Mouse (Mus musculus) granulocyte monocyte progenitor cell, adult 5-6 weeks (primary cell): Measurements from ENCODE around the gene Mks1. TPM values are rescaled to one million over a fixed set of nuclear protein-coding genes. Genes with fewer than 3 reads are reported as not detected.
A peak's percentile ranks its signal among the peaks of the same experiment; 100 is the strongest.
"Not testable (repeated sequence)": the region's sequence is repeated elsewhere in the genome, so short reads cannot be mapped to it uniquely, and the experiment has no call there.

Source experiments
- ATAC-seq: replicated peaks from 2 replicates; pipeline ENCODE4 v1.8.0; 2016; ENCODE audit warnings: mild to moderate bottlenecking, moderate TSS enrichment, inconsistent platforms; ENCODE audit not compliant: poor library complexity, severe bottlenecking
- total RNA-seq, 2 experiments: library from RNA; stranded (forward) in 1 of 2; stranded (reverse) in 1 of 2; fragments of 200-712, 200-1000 nt in 1 of 2; fragments of >200 nt in 1 of 2; fragmentation: Nextera tagmentation in 1 of 2; gene quantifications; 2 replicates each; pipeline ENCODE4 v1.2.3; 2014 to 2017

Gene Mks1
- total RNA-seq (2014; fragmentation: Nextera tagmentation) (12.5 and 28.4 TPM in 2 replicates), total RNA-seq (2017) (3.7 and 10.9 TPM in 2 replicates)

GRCm38 (mm10) chr11:87852690-87853596, at the start of gene Mks1:
Mks1 (plus strand) TSS chr11:87853215.
- peak; percentile 99 for ATAC-seq

GRCm38 (mm10) chr11:87805448-87805847, 47.6 kb upstream of the Mks1 start:
- no peak for ATAC-seq

- ATAC-seq: no peak
Measured at GRCm38 (mm10) chr11:87807433-87807832, 45.6 kb upstream of the Mks1 start.

- peak; percentile 42 for ATAC-seq
Measured at GRCm38 (mm10) chr11:87808236-87808635, 44.8 kb upstream of the Mks1 start.

GRCm38 (mm10) chr11:87811396-87811795, 41.6 kb upstream of the Mks1 start:
- ATAC-seq: peak; percentile 55

- no peak for ATAC-seq
Measured at GRCm38 (mm10) chr11:87814831-87815230, 38.2 kb upstream of the Mks1 start.

GRCm38 (mm10) chr11:87816707-87817442, 36.1 kb upstream of the Mks1 start:
- peak; percentile 71 for ATAC-seq

- no peak for ATAC-seq
Measured at GRCm38 (mm10) chr11:87817443-87817773, 35.6 kb upstream of the Mks1 start.

- no peak for ATAC-seq
Measured at GRCm38 (mm10) chr11:87821502-87821901, 31.5 kb upstream of the Mks1 start.

- no peak for ATAC-seq
Measured at GRCm38 (mm10) chr11:87828239-87828900, 24.6 kb upstream of the Mks1 start, which contains the start of gene Lpo. Lpo (minus strand) TSS chr11:87828289.

- ATAC-seq: no peak
Measured at GRCm38 (mm10) chr11:87840676-87841075, 12.3 kb upstream of the Mks1 start.

- no peak for ATAC-seq
Measured at GRCm38 (mm10) chr11:87841436-87841835, 11.6 kb upstream of the Mks1 start.

GRCm38 (mm10) chr11:87846968-87847600, 5.9 kb upstream of the Mks1 start:
- ATAC-seq: no peak

- no peak for ATAC-seq
Measured at GRCm38 (mm10) chr11:87847884-87848283, 5.1 kb upstream of the Mks1 start.

GRCm38 (mm10) chr11:87853597-87853954, 561 bp downstream of the Mks1 start:
- ATAC-seq: no peak

- ATAC-seq: no peak
Measured at GRCm38 (mm10) chr11:87854550-87854949, 1.5 kb downstream of the Mks1 start.

GRCm38 (mm10) chr11:87859273-87859672, 6.3 kb downstream of the Mks1 start:
- ATAC-seq: no peak

- ATAC-seq: no peak
Measured at GRCm38 (mm10) chr11:87860426-87860825, 7.4 kb downstream of the Mks1 start.

GRCm38 (mm10) chr11:87862805-87863204, 9.8 kb downstream of the Mks1 start:
- no peak for ATAC-seq

GRCm38 (mm10) chr11:87866891-87867290, 13.9 kb downstream of the Mks1 start:
- not testable (repeated sequence) for ATAC-seq
